Mouse (Mus musculus) CH12.LX (cell line): ENCODE data around the gene Zfp661.

ENCODE experiments used
- IRF4 ChIP-seq: IDR thresholded peaks from 2 replicates; pipeline ENCODE4 v1.6.1; 2014; ENCODE audit warnings: low read depth, mild to moderate bottlenecking, inconsistent platforms, low read length, improper control_type of control experiment
- MAZ ChIP-seq: IDR thresholded peaks from 2 replicates; pipeline ENCODE4 v1.6.1; 2012; ENCODE audit warnings: low read depth, mild to moderate bottlenecking, inconsistent platforms, low read length, improper control_type of control experiment, moderate library complexity
- SMC3 ChIP-seq: IDR thresholded peaks from 2 replicates; pipeline ENCODE4 v1.6.1; 2011; ENCODE audit warnings: low read depth, low read length, improper control_type of control experiment
- TCF12 ChIP-seq: IDR thresholded peaks from 2 replicates; pipeline ENCODE4 v1.6.1; 2014; ENCODE audit warnings: low read depth, mild to moderate bottlenecking, inconsistent platforms, low read length, improper control_type of control experiment

DNA sequence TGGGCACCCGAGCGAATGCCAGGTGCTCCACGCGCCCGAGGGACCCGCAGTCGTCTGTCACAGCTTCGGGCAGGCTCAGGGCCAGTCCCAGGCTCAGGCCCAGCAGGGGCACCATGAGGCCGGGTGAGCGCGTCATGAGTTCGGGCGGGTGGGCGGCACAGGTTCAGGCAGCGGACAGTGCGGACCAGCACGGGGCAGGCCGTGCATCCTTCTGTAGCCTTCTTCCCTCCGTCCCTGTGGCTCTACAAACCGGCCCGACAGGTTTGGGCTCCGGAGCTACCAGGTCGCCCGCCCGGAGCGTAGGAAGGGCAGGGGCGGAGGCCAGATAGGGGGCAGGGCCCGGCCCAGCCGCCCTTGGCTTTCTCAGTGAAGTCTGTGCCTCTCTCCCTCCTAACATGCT, 45.7 kb downstream of the Zfp661 start, which contains the start of gene Prom2:
- TF ChIP-seq IRF4 (no peak), TCF12 (no peak), SMC3 (no peak), MAZ (no peak)
